Mouse (Mus musculus): Measurements from ENCODE around the gene Camk2d. TPM values are rescaled to one million over a fixed set of nuclear protein-coding genes. Genes with fewer than 3 reads are reported as not detected.

Gene Camk2d
- polyA plus RNA-seq, 1 experiment from 2014 or later, result 20.6 TPM

- Histone ChIP-seq H3K4me1 (replicated peaks; ENCODE audit: control insufficient read depth, insufficient read depth, low read length) (no peaks in the 10 kb centered on the region), H3K27ac (ENCODE audit: low read depth, low read length) (no peak overlapping the region), H3K4me3 (ENCODE audit: low read depth, low read length) (no peak overlapping the region), H3K4me2 (replicated peaks; ENCODE audit: low read depth, low read length) (no peak overlapping the region), H3K36me3 (ENCODE audit: control insufficient read depth, insufficient read depth, low read length) (no peaks in the 10 kb centered on the region), H3K9ac (ENCODE audit: low read depth, low read length) (no peak overlapping the region), H3K27me3 (ENCODE audit: control insufficient read depth, insufficient read depth, low read length) (no peaks in the 10 kb centered on the region), H3K9me3 (ENCODE audit: control insufficient read depth, low read length) (no peaks in the 10 kb centered on the region)
- DNase-seq (ENCODE audit: low spot score) (no peak), ATAC-seq (ENCODE audit: low FRiP score) (no peak)
- WGBS, result 90% methylated on average over 6 of the region's 6 CpGs
Observed at GRCm38 (mm10) chr3:126802988-126803387, 206.9 kb downstream of the Camk2d start.

GRCm38 (mm10) chr3:126804968-126805367 lies 208.9 kb downstream of the Camk2d start:
- no peak overlapping the region for H3K27ac ChIP-seq (ENCODE audit: low read depth, low read length)
- no peak overlapping the region for H3K4me3 ChIP-seq (ENCODE audit: low read depth, low read length)
- no peaks in the 10 kb centered on the region for H3K36me3 ChIP-seq (ENCODE audit: control insufficient read depth, insufficient read depth, low read length)
- no peak for DNase-seq (ENCODE audit: low spot score)
- no peaks in the 10 kb centered on the region for H3K4me1 ChIP-seq (replicated peaks; ENCODE audit: control insufficient read depth, insufficient read depth, low read length)
- no peak for ATAC-seq (ENCODE audit: low FRiP score)
- no peak overlapping the region for H3K9ac ChIP-seq (ENCODE audit: low read depth, low read length)
- no peak overlapping the region for H3K4me2 ChIP-seq (replicated peaks; ENCODE audit: low read depth, low read length)
- H3K27me3 ChIP-seq (ENCODE audit: control insufficient read depth, insufficient read depth, low read length), result no peaks in the 10 kb centered on the region
- H3K9me3 ChIP-seq (ENCODE audit: control insufficient read depth, low read length), result no peaks in the 10 kb centered on the region
- WGBS, result 80% methylated on average over 5 of the region's 5 CpGs

- no peaks in the 10 kb centered on the region for H3K9me3 ChIP-seq (ENCODE audit: control insufficient read depth, low read length)
- H3K36me3 ChIP-seq (ENCODE audit: control insufficient read depth, insufficient read depth, low read length), result no peaks in the 10 kb centered on the region
- no peak overlapping the region for H3K27ac ChIP-seq (ENCODE audit: low read depth, low read length)
- 48% methylated on average over 4 of the region's 4 CpGs for WGBS
- no peak overlapping the region for H3K4me2 ChIP-seq (replicated peaks; ENCODE audit: low read depth, low read length)
- ATAC-seq (ENCODE audit: low FRiP score), result no peak
- no peaks in the 10 kb centered on the region for H3K4me1 ChIP-seq (replicated peaks; ENCODE audit: control insufficient read depth, insufficient read depth, low read length)
- H3K9ac ChIP-seq (ENCODE audit: low read depth, low read length), result no peak overlapping the region
- no peaks in the 10 kb centered on the region for H3K27me3 ChIP-seq (ENCODE audit: control insufficient read depth, insufficient read depth, low read length)
- peak; percentile 14 for DNase-seq (ENCODE audit: low spot score)
- no peak overlapping the region for H3K4me3 ChIP-seq (ENCODE audit: low read depth, low read length)
Observed at GRCm38 (mm10) chr3:126806145-126806544, 210.0 kb downstream of the Camk2d start.

- no peak for ATAC-seq (ENCODE audit: low FRiP score)
- Histone ChIP-seq H3K27me3 (ENCODE audit: control insufficient read depth, insufficient read depth, low read length) (no peaks in the 10 kb centered on the region), H3K4me2 (replicated peaks; ENCODE audit: low read depth, low read length) (no peak overlapping the region), H3K9ac (ENCODE audit: low read depth, low read length) (no peak overlapping the region), H3K4me1 (replicated peaks; ENCODE audit: control insufficient read depth, insufficient read depth, low read length) (no peaks in the 10 kb centered on the region), H3K27ac (ENCODE audit: low read depth, low read length) (no peak overlapping the region), H3K4me3 (ENCODE audit: low read depth, low read length) (no peak overlapping the region), H3K36me3 (ENCODE audit: control insufficient read depth, insufficient read depth, low read length) (no peaks in the 10 kb centered on the region), H3K9me3 (ENCODE audit: control insufficient read depth, low read length) (no peaks in the 10 kb centered on the region)
- 75% methylated on average over 3 of the region's 3 CpGs for whole genome bisulfite sequencing
- no peak for DNase-seq (ENCODE audit: low spot score)
Observed at GRCm38 (mm10) chr3:126809915-126810314, 213.8 kb downstream of the Camk2d start.

- H3K27me3 ChIP-seq (ENCODE audit: control insufficient read depth, insufficient read depth, low read length), result no peaks in the 10 kb centered on the region
- H3K36me3 ChIP-seq (ENCODE audit: control insufficient read depth, insufficient read depth, low read length), result no peaks in the 10 kb centered on the region
- H3K4me2 ChIP-seq (replicated peaks; ENCODE audit: low read depth, low read length), result no peak overlapping the region
- WGBS, result 90% methylated on average over 5 of the region's 5 CpGs
- ATAC-seq (ENCODE audit: low FRiP score) (no peak), DNase-seq (ENCODE audit: low spot score) (no peak)
- H3K27ac ChIP-seq (ENCODE audit: low read depth, low read length), result no peak overlapping the region
- no peaks in the 10 kb centered on the region for H3K4me1 ChIP-seq (replicated peaks; ENCODE audit: control insufficient read depth, insufficient read depth, low read length)
- H3K9ac ChIP-seq (ENCODE audit: low read depth, low read length), result no peak overlapping the region
- no peak overlapping the region for H3K4me3 ChIP-seq (ENCODE audit: low read depth, low read length)
- no peaks in the 10 kb centered on the region for H3K9me3 ChIP-seq (ENCODE audit: control insufficient read depth, low read length)
Observed at GRCm38 (mm10) chr3:126810372-126811090, 214.4 kb downstream of the Camk2d start.

- H3K9me3 ChIP-seq (ENCODE audit: control insufficient read depth, low read length), result no peaks in the 10 kb centered on the region
- no peak for DNase-seq (ENCODE audit: low spot score)
- no peaks in the 10 kb centered on the region for H3K4me1 ChIP-seq (replicated peaks; ENCODE audit: control insufficient read depth, insufficient read depth, low read length)
- H3K4me2 ChIP-seq (replicated peaks; ENCODE audit: low read depth, low read length), result no peak overlapping the region
- no peak for ATAC-seq (ENCODE audit: low FRiP score)
- H3K9ac ChIP-seq (ENCODE audit: low read depth, low read length), result no peak overlapping the region
- no peak overlapping the region for H3K4me3 ChIP-seq (ENCODE audit: low read depth, low read length)
- H3K27me3 ChIP-seq (ENCODE audit: control insufficient read depth, insufficient read depth, low read length), result no peaks in the 10 kb centered on the region
- H3K36me3 ChIP-seq (ENCODE audit: control insufficient read depth, insufficient read depth, low read length), result no peaks in the 10 kb centered on the region
- H3K27ac ChIP-seq (ENCODE audit: low read depth, low read length), result no peak overlapping the region
- WGBS, result 93% methylated on average over 3 of the region's 3 CpGs
Observed at GRCm38 (mm10) chr3:126811646-126812045, 215.5 kb downstream of the Camk2d start.

- Histone ChIP-seq H3K27ac (ENCODE audit: low read depth, low read length) (no peak overlapping the region), H3K9me3 (ENCODE audit: control insufficient read depth, low read length) (no peaks in the 10 kb centered on the region), H3K4me1 (replicated peaks; ENCODE audit: control insufficient read depth, insufficient read depth, low read length) (no peaks in the 10 kb centered on the region), H3K27me3 (ENCODE audit: control insufficient read depth, insufficient read depth, low read length) (no peaks in the 10 kb centered on the region), H3K36me3 (ENCODE audit: control insufficient read depth, insufficient read depth, low read length) (no peaks in the 10 kb centered on the region), H3K4me3 (ENCODE audit: low read depth, low read length) (no peak overlapping the region), H3K9ac (ENCODE audit: low read depth, low read length) (no peak overlapping the region), H3K4me2 (replicated peaks; ENCODE audit: low read depth, low read length) (no peak overlapping the region)
- DNase-seq (ENCODE audit: low spot score), result no peak
- no peak for ATAC-seq (ENCODE audit: low FRiP score)
- 92% methylated on average over 3 of the region's 3 CpGs for WGBS
Observed at GRCm38 (mm10) chr3:126822374-126822773, 226.3 kb downstream of the Camk2d start.

- DNase-seq (ENCODE audit: low spot score), result no peak
- Histone ChIP-seq H3K4me1 (replicated peaks; ENCODE audit: control insufficient read depth, insufficient read depth, low read length) (no peaks in the 10 kb centered on the region), H3K4me3 (ENCODE audit: low read depth, low read length) (no peak overlapping the region), H3K9me3 (ENCODE audit: control insufficient read depth, low read length) (no peaks in the 10 kb centered on the region), H3K27ac (ENCODE audit: low read depth, low read length) (no peak overlapping the region), H3K27me3 (ENCODE audit: control insufficient read depth, insufficient read depth, low read length) (no peaks in the 10 kb centered on the region), H3K9ac (ENCODE audit: low read depth, low read length) (no peak overlapping the region), H3K4me2 (replicated peaks; ENCODE audit: low read depth, low read length) (no peak overlapping the region), H3K36me3 (ENCODE audit: control insufficient read depth, insufficient read depth, low read length) (no peaks in the 10 kb centered on the region)
- no peak for ATAC-seq (ENCODE audit: low FRiP score)
- WGBS, result 86% methylated on average over 1 of the region's 1 CpGs
Observed at GRCm38 (mm10) chr3:126824930-126825329, 228.8 kb downstream of the Camk2d start.

- Histone ChIP-seq H3K27me3 (ENCODE audit: control insufficient read depth, insufficient read depth, low read length) (no peaks in the 10 kb centered on the region), H3K4me3 (ENCODE audit: low read depth, low read length) (no peak overlapping the region), H3K27ac (ENCODE audit: low read depth, low read length) (no peak overlapping the region), H3K4me2 (replicated peaks; ENCODE audit: low read depth, low read length) (no peak overlapping the region), H3K4me1 (replicated peaks; ENCODE audit: control insufficient read depth, insufficient read depth, low read length) (no peaks in the 10 kb centered on the region), H3K9me3 (ENCODE audit: control insufficient read depth, low read length) (no peaks in the 10 kb centered on the region), H3K36me3 (ENCODE audit: control insufficient read depth, insufficient read depth, low read length) (no peaks in the 10 kb centered on the region), H3K9ac (ENCODE audit: low read depth, low read length) (no peak overlapping the region)
- no peak for ATAC-seq (ENCODE audit: low FRiP score)
- no peak for DNase-seq (ENCODE audit: low spot score)
- WGBS, result 66% methylated on average over 2 of the region's 2 CpGs
Observed at GRCm38 (mm10) chr3:126826172-126826571, 230.1 kb downstream of the Camk2d start.

Measured in hindbrain, embryonic 11.5 days (tissue).